Mouse (Mus musculus) gastrocnemius, postnatal 14 days (tissue): ENCODE data around the gene Ccdc43. TPM values are rescaled to one million over a fixed set of nuclear protein-coding genes. Genes with fewer than 3 reads are reported as not detected.

Experiments
- DNase-seq: peaks from one replicate; pipeline ENCODE4 v3.0.0; 2021; ENCODE audit warnings: mixed read lengths
- intact Hi-C: fragments of 180-260 bp; cut with DNase I; formaldehyde crosslinking; loops from one replicate; pipeline ENCODE4 v1.15.1; 2025; ENCODE audit warnings: low total_unique reads
- microRNA-seq, 2 experiments: library from miRNA; unstranded; fragments of <30 nt; microRNA quantifications; one replicate each; pipeline ENCODE4 v1.2.0; 2021
- total RNA-seq, 2 experiments: library from RNA; stranded (reverse); gene quantifications; 2 replicates each; pipeline ENCODE4 v1.2.3; 2021

The Ccdc43 gene
- total RNA-seq, 2 experiments from 2014 or later: 80.4 to 84.6 TPM

- DNase-seq: peak; percentile 18
- intact Hi-C loops: no loop called here
These were observed 2.3 kb downstream of the Ccdc43 start for GRCm38 (mm10) chr11:102695289-102695688.

- intact Hi-C loops: no loop called here
- DNase-seq: peak; percentile 61
These were observed 7.4 kb downstream of the Ccdc43 start for GRCm38 (mm10) chr11:102690162-102690561.

GRCm38 (mm10) chr11:102665637-102666435, 31.7 kb downstream of the Ccdc43 start:
- no peak for DNase-seq
- intact Hi-C loops: no loop called here

- DNase-seq: no peak
- intact Hi-C loops: no loop called here
These were observed 32.4 kb downstream of the Ccdc43 start for GRCm38 (mm10) chr11:102665151-102665550.

- intact Hi-C loops: no loop called here
- DNase-seq: no peak
These were observed 34.2 kb downstream of the Ccdc43 start, which contains the start of gene Meioc for GRCm38 (mm10) chr11:102663416-102663815. Gene Meioc (plus strand): TSS chr11:102663716.

- intact Hi-C loops: loop anchor here (10.0 kb wide), 1 partner anchor 172 kb away; no protein-coding TSS in a partner anchor
- no peak for DNase-seq
These were observed 40.7 kb downstream of the Ccdc43 start for GRCm38 (mm10) chr11:102656931-102657330.

- intact Hi-C loops: loop anchor here (10.0 kb wide), 1 partner anchor 172 kb away; no protein-coding TSS in a partner anchor
- DNase-seq: no peak
These were observed 41.2 kb downstream of the Ccdc43 start for GRCm38 (mm10) chr11:102656326-102656926.

GRCm38 (mm10) chr11:102655888-102656287, 41.7 kb downstream of the Ccdc43 start:
- DNase-seq: no peak
- intact Hi-C loops: loop anchor here (10.0 kb wide), 1 partner anchor 171 kb away; no protein-coding TSS in a partner anchor

GRCm38 (mm10) chr11:102652844-102653243, 44.7 kb downstream of the Ccdc43 start:
- intact Hi-C loops: loop anchor here (5.0 to 10.0 kb wide), 2 partner anchors 76 to 168 kb away; partner anchors contain the start of gene Gm11627
- no peak for DNase-seq

- intact Hi-C loops: loop anchor here (5.0 to 10.0 kb wide), 2 partner anchors 74 to 167 kb away; partner anchors contain the start of gene Gm11627
- DNase-seq: peak; percentile 71
These were observed 46.2 kb downstream of the Ccdc43 start for GRCm38 (mm10) chr11:102651381-102651780.

GRCm38 (mm10) chr11:102647885-102648284, 49.7 kb downstream of the Ccdc43 start:
- DNase-seq: no peak
- intact Hi-C loops: no loop called here

GRCm38 (mm10) chr11:102646226-102646625, 51.4 kb downstream of the Ccdc43 start:
- intact Hi-C loops: no loop called here
- DNase-seq: no peak

GRCm38 (mm10) chr11:102643891-102644382, 53.6 kb downstream of the Ccdc43 start:
- intact Hi-C loops: no loop called here
- DNase-seq: peak; percentile 35

- peak; percentile 77 for DNase-seq
- intact Hi-C loops: no loop called here
These were observed 60.7 kb downstream of the Ccdc43 start for GRCm38 (mm10) chr11:102636887-102637286.

Small RNAs within 50 kb of the gene (microRNA-seq; reads per million reads assigned to microRNA genes)
- 0 reads per million in 2 experiments for gene Gm22920

Other genes starting within 250 kb of the Ccdc43 start
- 1 to 10 TPM; 1.6 to 2.5 TPM for gene Itga2b, start 227.7 kb downstream of the Ccdc43 start, total RNA-seq
- 10 to 100 TPM; 21.1 to 27.7 TPM for gene Gpatch8, start 141.4 kb downstream of the Ccdc43 start, total RNA-seq
- under 1 TPM; 0.38 to 0.66 TPM for gene Gm11627, start 118.3 kb downstream of the Ccdc43 start, total RNA-seq
- gene Fzd2, start 93.4 kb downstream of the Ccdc43 start, total RNA-seq: 1 to 10 TPM; 3.6 to 7.3 TPM
- not detected for gene Meioc, start 34.1 kb downstream of the Ccdc43 start, total RNA-seq
- gene Adam11, start 63.7 kb upstream of the Ccdc43 start, total RNA-seq: 1 to 10 TPM in 1 of 2 experiments, under 1 TPM in 1; 0.84 to 1.4 TPM
- gene Gjc1, start 121.9 kb upstream of the Ccdc43 start, total RNA-seq: 10 to 100 TPM; 15.2 to 17.9 TPM
- gene Higd1b, start 138.1 kb upstream of the Ccdc43 start, total RNA-seq: 1 to 10 TPM; 4.8 to 8.3 TPM
- gene Eftud2, start 183.2 kb upstream of the Ccdc43 start, total RNA-seq: 10 to 100 TPM; 31.1 to 31.7 TPM
- not detected for gene Ccdc103, start 183.4 kb upstream of the Ccdc43 start, total RNA-seq
- gene Fam187a, start 187.4 kb upstream of the Ccdc43 start, total RNA-seq: not detected
- under 1 TPM; 0.16 to 0.23 TPM for gene Gfap, start 203.1 kb upstream of the Ccdc43 start, total RNA-seq
- gene Kif18b, start 227.3 kb upstream of the Ccdc43 start, total RNA-seq: 1 to 10 TPM; 1.8 to 2.0 TPM
- gene C1ql1, start 248.9 kb upstream of the Ccdc43 start, total RNA-seq: under 1 TPM; 0.20 to 0.41 TPM